Mouse (Mus musculus) liver, embryonic 14.5 days (tissue): ENCODE results near the gene Hivep3.

ENCODE experiments used
- CTCF ChIP-seq: IDR thresholded peaks from 2 replicates; pipeline ENCODE4 v1.5.1; 2016; ENCODE audit warnings: antibody characterized with exemption, low read depth, control low read depth
- EP300 ChIP-seq: IDR thresholded peaks from 2 replicates; pipeline ENCODE4 v1.6.1; 2016; ENCODE audit warnings: antibody characterized with exemption, low read depth

DNA sequence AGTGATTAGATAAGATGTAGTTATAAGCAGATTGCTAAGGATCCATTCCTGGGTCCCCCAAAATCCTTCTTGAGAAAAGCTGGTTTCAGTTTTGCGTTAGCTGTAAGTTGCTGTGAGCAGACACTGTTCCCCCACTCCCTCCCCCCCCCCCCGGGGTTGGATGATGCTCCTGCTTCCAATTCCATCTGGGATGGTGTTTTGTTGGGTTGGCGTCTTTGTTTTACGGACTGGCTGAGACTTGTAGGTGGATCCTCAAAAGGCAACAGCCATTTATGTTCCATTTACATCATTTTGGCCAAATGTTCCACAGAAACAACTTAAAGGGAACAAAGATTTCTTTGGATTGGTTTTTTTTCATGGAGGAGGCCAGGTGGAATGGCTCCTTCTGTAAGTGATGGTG lies 147.7 kb downstream of the Hivep3 start:
- TF ChIP-seq CTCF (no peak), EP300 (no peak)
